Mouse (Mus musculus): ENCODE results near the gene Dtx1. TPM values are rescaled to one million over a fixed set of nuclear protein-coding genes. Genes with fewer than 3 reads are reported as not detected.

The Dtx1 gene
- polyA plus RNA-seq, 1 experiment from 2014 or later = 6.8 TPM

GRCm38 (mm10) chr5:120634131-120634530 is 77.6 kb downstream of the Dtx1 start, which contains the start of gene Cfap73:
Gene Cfap73, minus strand, starts transcription at chr5:120634235.
- H3K36me3 ChIP-seq = no peaks in the 10 kb centered on the region
- no peak within 1 kb of the TSS for H3K4me2 ChIP-seq
- WGBS = 68% methylated on average over 9 of the region's 9 CpGs
- H3K27me3 ChIP-seq = peaks cover 50% of the 10 kb centered on the region
- H3K9ac ChIP-seq (replicated peaks) = no peak within 1 kb of the TSS
- H3K4me3 ChIP-seq (replicated peaks) = no peak within 1 kb of the TSS
- H3K9me3 ChIP-seq = peaks cover 7% of the 10 kb centered on the region
- no peak for ATAC-seq (ENCODE audit: insufficient number of reproducible peaks, insufficient read depth, low FRiP score, low TSS enrichment, low read depth)
- no peak within 1 kb of the TSS for H3K27ac ChIP-seq
- no peaks in the 10 kb centered on the region for H3K4me1 ChIP-seq (replicated peaks)

- no peak for ATAC-seq (ENCODE audit: insufficient number of reproducible peaks, insufficient read depth, low FRiP score, low TSS enrichment, low read depth)
- H3K36me3 ChIP-seq = peaks cover 15% of the 10 kb centered on the region
- 90% methylated on average over 5 of the region's 5 CpGs for WGBS
- no peak overlapping the region for H3K4me2 ChIP-seq
- H3K4me3 ChIP-seq (replicated peaks) = no peak overlapping the region
- no peaks in the 10 kb centered on the region for H3K4me1 ChIP-seq (replicated peaks)
- H3K9ac ChIP-seq (replicated peaks) = no peak overlapping the region
- peaks cover 50% of the 10 kb centered on the region for H3K27me3 ChIP-seq
- H3K27ac ChIP-seq = no peak overlapping the region
- peaks cover 7% of the 10 kb centered on the region for H3K9me3 ChIP-seq
Observed at GRCm38 (mm10) chr5:120631892-120632291, 79.8 kb downstream of the Dtx1 start.

- peaks cover 22% of the 10 kb centered on the region for H3K36me3 ChIP-seq
- H3K9ac ChIP-seq (replicated peaks) = 0 out of 2 replicates have a peak overlapping the region, but pooled peaks have one; percentile 12
- H3K4me2 ChIP-seq = peak overlapping the region; percentile 51
- 8% methylated on average over 29 of the region's 29 CpGs for WGBS
- 0 out of 2 replicates have a peak overlapping the region, but pooled peaks have one; percentile 23 for H3K27ac ChIP-seq
- H3K4me1 ChIP-seq (replicated peaks) = no peaks in the 10 kb centered on the region
- H3K4me3 ChIP-seq (replicated peaks) = peak overlapping the region; percentile 22; the same call in 1 of the 2 replicates
- H3K27me3 ChIP-seq = peaks cover 50% of the 10 kb centered on the region
- peaks cover 7% of the 10 kb centered on the region for H3K9me3 ChIP-seq
- no peak for ATAC-seq (ENCODE audit: insufficient number of reproducible peaks, insufficient read depth, low FRiP score, low TSS enrichment, low read depth)
Observed at GRCm38 (mm10) chr5:120631128-120631527, 80.6 kb downstream of the Dtx1 start.

Other genes with a start within 250 kb of the Dtx1 start
- gene Sdsl, start 239.1 kb downstream of the Dtx1 start, polyA plus RNA-seq (2016; fragmentation: Nextera tagmentation; extraction: Ambion mirVana) = 3.6 and 4.2 TPM in 2 replicates
- not detected in 2 replicates for gene Sds, start 235.4 kb downstream of the Dtx1 start, polyA plus RNA-seq (2016; fragmentation: Nextera tagmentation; extraction: Ambion mirVana)
- gene Plbd2, start 208.3 kb downstream of the Dtx1 start, polyA plus RNA-seq (2016; fragmentation: Nextera tagmentation; extraction: Ambion mirVana) = 46.0 and 46.3 TPM in 2 replicates
- 6.1 and 6.2 TPM in 2 replicates for gene Slc8b1, start 200.8 kb downstream of the Dtx1 start, polyA plus RNA-seq (2016; fragmentation: Nextera tagmentation; extraction: Ambion mirVana)
- 16.7 and 17.2 TPM in 2 replicates for gene Tpcn1, start 123.3 kb downstream of the Dtx1 start, polyA plus RNA-seq (2016; fragmentation: Nextera tagmentation; extraction: Ambion mirVana)
- 0.64 and 0.93 TPM in 2 replicates for gene Iqcd, start 122.9 kb downstream of the Dtx1 start, polyA plus RNA-seq (2016; fragmentation: Nextera tagmentation; extraction: Ambion mirVana)
- 16.9 and 19.1 TPM in 2 replicates for gene Rita1, start 99.3 kb downstream of the Dtx1 start, polyA plus RNA-seq (2016; fragmentation: Nextera tagmentation; extraction: Ambion mirVana)
- 48.8 and 50.3 TPM in 2 replicates for gene Ddx54, start 99.2 kb downstream of the Dtx1 start, polyA plus RNA-seq (2016; fragmentation: Nextera tagmentation; extraction: Ambion mirVana)
- not detected in 2 replicates for gene Cfap73, start 77.7 kb downstream of the Dtx1 start, polyA plus RNA-seq (2016; fragmentation: Nextera tagmentation; extraction: Ambion mirVana)
- gene Rasal1, start 63.1 kb downstream of the Dtx1 start, polyA plus RNA-seq (2016; fragmentation: Nextera tagmentation; extraction: Ambion mirVana) = 0.24 and 0.86 TPM in 2 replicates
- gene Oas2, start 37.9 kb upstream of the Dtx1 start, polyA plus RNA-seq (2016; fragmentation: Nextera tagmentation; extraction: Ambion mirVana) = 0.15 and 0.19 TPM in 2 replicates
- gene Oas3, start 65.7 kb upstream of the Dtx1 start, polyA plus RNA-seq (2016; fragmentation: Nextera tagmentation; extraction: Ambion mirVana) = not detected in 2 replicates
- 0.20 TPM in 1 of 2 replicates, not detected in the other for gene Oas1e, start 83.6 kb upstream of the Dtx1 start, polyA plus RNA-seq (2016; fragmentation: Nextera tagmentation; extraction: Ambion mirVana)
- 0.23 and 0.51 TPM in 2 replicates for gene Oas1c, start 100.6 kb upstream of the Dtx1 start, polyA plus RNA-seq (2016; fragmentation: Nextera tagmentation; extraction: Ambion mirVana)
- not detected in 2 replicates for gene Oas1f, start 135.4 kb upstream of the Dtx1 start, polyA plus RNA-seq (2016; fragmentation: Nextera tagmentation; extraction: Ambion mirVana)
- not detected in 2 replicates for gene Oas1h, start 149.5 kb upstream of the Dtx1 start, polyA plus RNA-seq (2016; fragmentation: Nextera tagmentation; extraction: Ambion mirVana)
- gene Oas1g, start 175.7 kb upstream of the Dtx1 start, polyA plus RNA-seq (2016; fragmentation: Nextera tagmentation; extraction: Ambion mirVana) = 0.14 and 0.22 TPM in 2 replicates
- 0.66 and 1.1 TPM in 2 replicates for gene Oas1a, start 195.6 kb upstream of the Dtx1 start, polyA plus RNA-seq (2016; fragmentation: Nextera tagmentation; extraction: Ambion mirVana)
- gene Oas1d, start 202.6 kb upstream of the Dtx1 start, polyA plus RNA-seq (2016; fragmentation: Nextera tagmentation; extraction: Ambion mirVana) = not detected in 2 replicates

All from limb, embryonic 12.5 days (tissue).